Mouse (Mus musculus): ENCODE data around the gene Gemin7. TPM values are rescaled to one million over a fixed set of nuclear protein-coding genes. Genes with fewer than 3 reads are reported as not detected.
A peak's percentile ranks its signal among the peaks of the same experiment; 100 is the strongest.

Gemin7 gene
- polyA plus RNA-seq, 1 experiment, result 52.0 TPM

GRCm38 (mm10) chr7:19603849-19604605 lies 26.6 kb upstream of the Gemin7 start, which contains the start of gene Clasrp:
Gene Clasrp (minus strand): TSS chr7:19604486.
- peak within 1 kb of the TSS; percentile 88 for H3K4me3 ChIP-seq (ENCODE audit: insufficient read depth, low read length)
- TF ChIP-seq CTCF (IDR thresholded peaks at IDR 0.05; ENCODE audit: low read depth, low read length), result no peak
- no peak for TF ChIP-seq POLR2A (IDR thresholded peaks at IDR 0.05; ENCODE audit: borderline replicate concordance, low read depth, low read length)
- H3K27ac ChIP-seq (ENCODE audit: insufficient read depth, low read depth, low read length), result peak within 1 kb of the TSS; percentile 66
- peaks cover 32% of the 10 kb centered on the region for H3K4me1 ChIP-seq (ENCODE audit: control insufficient read depth, insufficient read depth, low read length)

DNA sequence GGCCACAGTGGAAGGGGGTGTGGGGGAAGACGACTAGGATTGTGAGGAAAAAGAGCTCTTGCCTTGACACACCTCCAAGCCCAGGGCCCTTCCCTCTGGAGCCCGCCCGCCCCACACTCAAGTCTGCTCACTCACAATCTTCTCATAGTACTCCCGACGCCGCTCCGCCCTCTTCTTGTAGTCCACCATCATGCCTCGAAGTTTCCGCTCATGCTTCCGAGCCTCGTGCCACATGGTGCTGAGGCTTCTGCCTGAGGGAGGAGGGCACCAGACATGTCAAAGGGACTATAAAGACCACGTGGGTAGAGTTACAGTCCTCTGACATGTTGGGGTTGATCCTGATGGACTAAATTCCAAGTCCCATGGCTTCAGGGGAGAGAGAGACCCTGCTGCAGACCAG lies 25.7 kb upstream of the Gemin7 start:
- Histone ChIP-seq H3K4me1 (ENCODE audit: control insufficient read depth, insufficient read depth, low read length) (peaks cover 32% of the 10 kb centered on the region), H3K4me3 (ENCODE audit: insufficient read depth, low read length) (peak overlapping the region; percentile 88), H3K27ac (ENCODE audit: insufficient read depth, low read depth, low read length) (no peak overlapping the region)
- TF ChIP-seq POLR2A (IDR thresholded peaks at IDR 0.05; ENCODE audit: borderline replicate concordance, low read depth, low read length) (no peak), CTCF (IDR thresholded peaks at IDR 0.05; ENCODE audit: low read depth, low read length) (no peak)

- no peak overlapping the region for H3K4me3 ChIP-seq (ENCODE audit: insufficient read depth, low read length)
- H3K27ac ChIP-seq (ENCODE audit: insufficient read depth, low read depth, low read length), result peak overlapping the region; percentile 21
- peaks cover 32% of the 10 kb centered on the region for H3K4me1 ChIP-seq (ENCODE audit: control insufficient read depth, insufficient read depth, low read length)
- TF ChIP-seq CTCF (IDR thresholded peaks at IDR 0.05; ENCODE audit: low read depth, low read length) (no peak), POLR2A (IDR thresholded peaks at IDR 0.05; ENCODE audit: borderline replicate concordance, low read depth, low read length) (no peak)
Measured at GRCm38 (mm10) chr7:19600562-19600961, 23.2 kb upstream of the Gemin7 start.

DNA sequence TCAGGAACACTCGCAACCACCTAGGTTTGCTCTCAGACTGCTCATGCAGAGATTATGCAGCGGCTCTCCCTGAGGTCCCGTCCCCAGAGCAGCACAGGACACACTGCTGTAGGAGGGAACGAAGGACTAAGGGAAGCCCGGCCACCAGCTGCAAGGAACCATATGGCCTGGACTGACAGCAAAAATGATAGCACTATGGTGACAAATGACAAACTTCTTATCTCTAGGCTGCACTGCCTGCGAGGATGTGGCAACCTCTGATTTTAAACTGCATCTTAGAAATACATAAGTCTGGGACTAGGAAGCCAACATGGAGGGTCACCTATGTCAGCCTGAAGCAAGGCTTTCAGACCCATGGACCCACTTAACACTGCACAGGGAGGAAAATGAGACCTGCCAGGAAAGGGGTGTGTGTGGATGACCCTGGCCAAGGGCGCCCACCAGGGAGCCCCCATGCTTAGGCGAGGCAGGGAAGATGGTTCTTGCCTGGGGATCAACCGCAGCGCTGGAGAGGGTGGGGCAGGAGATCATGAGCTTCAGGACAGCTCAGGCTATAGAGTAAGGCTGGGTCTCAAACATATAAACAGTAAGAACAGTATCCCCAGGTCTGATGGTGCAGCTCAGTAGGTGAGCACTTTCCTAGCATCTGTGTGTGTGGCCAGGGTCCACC lies 15.8 kb upstream of the Gemin7 start:
- TF ChIP-seq CTCF (IDR thresholded peaks at IDR 0.05; ENCODE audit: low read depth, low read length), result no peak
- no peak for TF ChIP-seq POLR2A (IDR thresholded peaks at IDR 0.05; ENCODE audit: borderline replicate concordance, low read depth, low read length)
- H3K4me1 ChIP-seq (ENCODE audit: control insufficient read depth, insufficient read depth, low read length), result peaks cover 4% of the 10 kb centered on the region; the same call in 1 of the 2 replicates

DNA sequence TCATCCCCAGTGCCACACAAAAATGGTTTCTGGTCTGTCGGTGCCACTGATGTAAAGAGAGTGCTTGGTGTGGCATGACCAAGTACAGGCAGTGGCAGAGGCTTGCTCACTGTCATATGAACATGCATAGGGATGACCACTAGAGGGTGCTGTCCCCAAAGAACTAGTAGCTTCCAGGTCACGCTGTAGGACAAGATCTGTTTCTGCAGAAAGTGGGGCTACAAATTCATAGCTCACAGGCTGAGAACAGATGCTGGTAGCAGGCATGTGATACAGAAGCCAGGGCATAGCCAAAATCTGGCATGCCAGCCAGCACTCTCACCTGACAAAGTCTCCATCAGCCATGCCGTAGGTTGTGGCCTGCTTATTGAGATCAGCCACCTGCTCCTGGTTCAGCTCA lies 12.5 kb upstream of the Gemin7 start:
- no peak overlapping the region for H3K4me3 ChIP-seq (ENCODE audit: insufficient read depth, low read length)
- no peak overlapping the region for H3K27ac ChIP-seq (ENCODE audit: insufficient read depth, low read depth, low read length)
- TF ChIP-seq CTCF (IDR thresholded peaks at IDR 0.05; ENCODE audit: low read depth, low read length) (peak; percentile 81), POLR2A (IDR thresholded peaks at IDR 0.05; ENCODE audit: borderline replicate concordance, low read depth, low read length) (no peak)
- H3K4me1 ChIP-seq (ENCODE audit: control insufficient read depth, insufficient read depth, low read length), result peaks cover 4% of the 10 kb centered on the region; the same call in 1 of the 2 replicates

More for the DNA sequence above, 15.8 kb upstream of the Gemin7 start:
- no peak overlapping the region for H3K27ac ChIP-seq (ENCODE audit: insufficient read depth, low read depth, low read length)
- no peak overlapping the region for H3K4me3 ChIP-seq (ENCODE audit: insufficient read depth, low read length)

GRCm38 (mm10) chr7:19589207-19589606 lies 11.8 kb upstream of the Gemin7 start:
- Histone ChIP-seq H3K4me1 (ENCODE audit: control insufficient read depth, insufficient read depth, low read length) (peaks cover 4% of the 10 kb centered on the region; the same call in 1 of the 2 replicates), H3K4me3 (ENCODE audit: insufficient read depth, low read length) (no peak overlapping the region), H3K27ac (ENCODE audit: insufficient read depth, low read depth, low read length) (no peak overlapping the region)
- TF ChIP-seq CTCF (IDR thresholded peaks at IDR 0.05; ENCODE audit: low read depth, low read length), result peak; percentile 44; the same call in 1 of the 2 replicates
- no peak for TF ChIP-seq POLR2A (IDR thresholded peaks at IDR 0.05; ENCODE audit: borderline replicate concordance, low read depth, low read length)

- TF ChIP-seq POLR2A (IDR thresholded peaks at IDR 0.05; ENCODE audit: borderline replicate concordance, low read depth, low read length) (no peak), CTCF (IDR thresholded peaks at IDR 0.05; ENCODE audit: low read depth, low read length) (no peak)
- H3K27ac ChIP-seq (ENCODE audit: insufficient read depth, low read depth, low read length), result no peak overlapping the region
- H3K4me3 ChIP-seq (ENCODE audit: insufficient read depth, low read length), result no peak overlapping the region
- H3K4me1 ChIP-seq (ENCODE audit: control insufficient read depth, insufficient read depth, low read length), result peaks cover 4% of the 10 kb centered on the region; the same call in 1 of the 2 replicates
Measured at GRCm38 (mm10) chr7:19586269-19586668, 8.9 kb upstream of the Gemin7 start.

- TF ChIP-seq CTCF (IDR thresholded peaks at IDR 0.05; ENCODE audit: low read depth, low read length) (no peak), POLR2A (IDR thresholded peaks at IDR 0.05; ENCODE audit: borderline replicate concordance, low read depth, low read length) (no peak)
- peaks cover 7% of the 10 kb centered on the region; the same call in 1 of the 2 replicates for H3K4me1 ChIP-seq (ENCODE audit: control insufficient read depth, insufficient read depth, low read length)
- no peak overlapping the region for H3K4me3 ChIP-seq (ENCODE audit: insufficient read depth, low read length)
- H3K27ac ChIP-seq (ENCODE audit: insufficient read depth, low read depth, low read length), result no peak overlapping the region
Measured at GRCm38 (mm10) chr7:19580634-19581033, 3.2 kb upstream of the Gemin7 start.

DNA sequence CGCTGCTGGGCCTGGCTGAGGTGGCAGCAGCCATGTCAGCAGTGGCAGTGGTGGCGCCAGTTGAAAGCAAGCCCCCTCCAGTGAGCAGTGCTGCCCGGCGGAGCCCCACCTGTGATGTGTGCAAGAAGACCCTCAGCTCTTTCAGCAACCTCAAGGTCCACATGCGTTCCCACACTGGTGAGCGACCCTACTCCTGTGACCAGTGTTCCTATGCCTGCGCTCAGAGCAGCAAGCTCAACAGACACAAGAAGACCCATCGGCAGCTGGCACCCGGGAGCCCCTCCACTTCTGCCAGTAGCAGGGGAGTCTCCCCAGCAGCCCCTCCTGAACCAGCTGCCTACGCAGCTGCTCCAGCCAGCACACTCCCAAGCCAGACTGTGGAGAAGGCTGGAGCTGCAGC lies 2.4 kb upstream of the Gemin7 start:
- Histone ChIP-seq H3K4me1 (ENCODE audit: control insufficient read depth, insufficient read depth, low read length) (peaks cover 7% of the 10 kb centered on the region; the same call in 1 of the 2 replicates), H3K27ac (ENCODE audit: insufficient read depth, low read depth, low read length) (no peak overlapping the region)

GRCm38 (mm10) chr7:19578436-19578835 lies 1.0 kb upstream of the Gemin7 start:
- peaks cover 12% of the 10 kb centered on the region for H3K4me1 ChIP-seq (ENCODE audit: control insufficient read depth, insufficient read depth, low read length)
- TF ChIP-seq CTCF (IDR thresholded peaks at IDR 0.05; ENCODE audit: low read depth, low read length) (no peak), POLR2A (IDR thresholded peaks at IDR 0.05; ENCODE audit: borderline replicate concordance, low read depth, low read length) (no peak)
- H3K27ac ChIP-seq (ENCODE audit: insufficient read depth, low read depth, low read length), result no peak overlapping the region
- H3K4me3 ChIP-seq (ENCODE audit: insufficient read depth, low read length), result peak overlapping the region; percentile 63; the same call in 1 of the 2 replicates

More for the DNA sequence above, 2.4 kb upstream of the Gemin7 start:
- TF ChIP-seq CTCF (IDR thresholded peaks at IDR 0.05; ENCODE audit: low read depth, low read length) (no peak), POLR2A (IDR thresholded peaks at IDR 0.05; ENCODE audit: borderline replicate concordance, low read depth, low read length) (no peak)
- H3K4me3 ChIP-seq (ENCODE audit: insufficient read depth, low read length), result no peak overlapping the region
